Mouse (Mus musculus) megakaryocyte progenitor cell, adult 5-6 weeks (primary cell): ENCODE measurements around the gene Lactbl1. TPM values are rescaled to one million over a fixed set of nuclear protein-coding genes. Genes with fewer than 3 reads are reported as not detected.

ENCODE experiments used
- ATAC-seq: replicated peaks from 2 replicates; pipeline ENCODE4 v1.8.0; 2016; ENCODE audit warnings: mild to moderate bottlenecking, moderate TSS enrichment, inconsistent platforms; ENCODE audit not compliant: poor library complexity
- total RNA-seq, 2 experiments: library from RNA; stranded (forward) in 1 of 2; stranded (reverse) in 1 of 2; fragments of 157-497, 149-512 nt in 1 of 2; fragments of 200-1000 nt in 1 of 2; gene quantifications; 2 replicates each; pipeline versions ENCODE4 v1.2.3 to v1.2.4; 2015 to 2017

Lactbl1 gene
- 0.07 and 0.20 TPM in 2 replicates for total RNA-seq (2015)
- 0.03 and 0.08 TPM in 2 replicates for total RNA-seq (2017)

- no peak for ATAC-seq
Observed at GRCm38 (mm10) chr4:136622388-136622787, at the start of gene Lactbl1. Lactbl1 (plus strand) TSS chr4:136622621.

DNA sequence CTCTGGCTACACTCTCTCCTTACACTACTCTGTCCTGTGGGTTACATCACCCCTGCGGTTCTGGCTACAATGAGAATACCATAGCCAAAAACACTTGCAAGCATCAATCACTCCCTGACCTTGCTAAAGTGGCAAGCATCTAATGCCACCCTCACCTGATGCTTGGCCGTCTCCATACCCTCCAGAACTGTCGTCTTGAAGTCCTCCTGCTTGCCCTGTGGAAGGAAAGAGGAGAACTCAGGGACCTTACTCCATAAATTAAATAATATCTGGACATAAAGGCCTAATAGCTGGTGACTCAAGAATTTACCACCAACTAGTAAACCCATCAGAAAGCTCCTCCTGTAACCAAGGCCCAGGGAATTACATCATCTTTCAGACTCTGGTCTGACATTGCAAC is 40.5 kb upstream of the Lactbl1 start:
- ATAC-seq = no peak

DNA sequence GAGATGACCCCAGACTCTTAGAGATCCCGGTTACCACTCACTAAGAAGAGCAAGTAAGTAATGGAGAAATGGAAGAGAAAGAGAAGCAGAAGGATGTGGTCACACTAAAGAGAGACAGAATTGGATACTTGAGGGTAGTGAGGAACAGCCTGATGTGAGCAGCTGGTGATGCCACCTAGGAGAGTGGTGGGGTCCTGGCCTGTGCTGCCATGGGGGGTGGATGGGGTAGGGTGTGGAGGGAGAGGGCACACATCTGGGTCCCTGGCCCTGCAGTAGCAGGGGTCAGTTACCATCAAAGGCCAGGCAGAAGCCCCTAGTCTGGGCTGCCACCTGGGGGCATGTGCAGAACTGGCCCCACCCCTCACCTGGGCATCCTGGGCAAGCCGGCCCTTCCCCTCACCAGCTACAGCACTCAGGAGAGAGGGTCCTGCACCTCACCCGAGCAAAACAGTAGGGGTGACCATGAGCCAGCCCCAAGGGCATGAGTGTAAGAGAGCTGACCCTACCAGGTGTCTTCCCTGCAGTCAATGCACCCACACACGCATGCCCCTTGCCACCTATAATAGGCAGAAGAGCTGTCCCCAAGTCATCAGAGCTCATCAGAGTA is 35.1 kb upstream of the Lactbl1 start:
- ATAC-seq = 0 out of 2 replicates have a peak, but pooled peaks have one; percentile 17

- peak; percentile 83 for ATAC-seq
Observed at GRCm38 (mm10) chr4:136588003-136588402, 34.4 kb upstream of the Lactbl1 start.

DNA sequence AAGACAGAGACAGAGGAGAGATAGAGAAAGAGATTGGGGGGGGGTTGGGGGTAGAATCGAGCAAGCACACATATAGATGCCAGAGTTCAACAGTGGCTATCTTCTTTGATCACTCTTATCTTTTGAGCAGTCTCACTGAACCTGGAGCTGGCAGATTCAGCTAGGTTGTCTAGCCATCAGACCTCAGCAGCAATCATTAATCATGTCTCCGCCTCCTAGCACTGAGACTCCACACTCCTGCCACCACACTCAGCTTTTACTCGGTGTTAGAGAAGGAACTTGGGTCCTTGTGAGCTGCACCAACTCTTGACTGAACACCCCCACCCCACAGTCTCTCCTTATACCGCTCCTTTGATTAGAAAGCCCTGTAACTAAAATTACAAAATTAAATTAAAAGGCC is 30.3 kb upstream of the Lactbl1 start:
- ATAC-seq = no peak

GRCm38 (mm10) chr4:136594006-136594405 is 28.4 kb upstream of the Lactbl1 start:
- no peak for ATAC-seq

GRCm38 (mm10) chr4:136595221-136595620 is 27.2 kb upstream of the Lactbl1 start:
- ATAC-seq = no peak

DNA sequence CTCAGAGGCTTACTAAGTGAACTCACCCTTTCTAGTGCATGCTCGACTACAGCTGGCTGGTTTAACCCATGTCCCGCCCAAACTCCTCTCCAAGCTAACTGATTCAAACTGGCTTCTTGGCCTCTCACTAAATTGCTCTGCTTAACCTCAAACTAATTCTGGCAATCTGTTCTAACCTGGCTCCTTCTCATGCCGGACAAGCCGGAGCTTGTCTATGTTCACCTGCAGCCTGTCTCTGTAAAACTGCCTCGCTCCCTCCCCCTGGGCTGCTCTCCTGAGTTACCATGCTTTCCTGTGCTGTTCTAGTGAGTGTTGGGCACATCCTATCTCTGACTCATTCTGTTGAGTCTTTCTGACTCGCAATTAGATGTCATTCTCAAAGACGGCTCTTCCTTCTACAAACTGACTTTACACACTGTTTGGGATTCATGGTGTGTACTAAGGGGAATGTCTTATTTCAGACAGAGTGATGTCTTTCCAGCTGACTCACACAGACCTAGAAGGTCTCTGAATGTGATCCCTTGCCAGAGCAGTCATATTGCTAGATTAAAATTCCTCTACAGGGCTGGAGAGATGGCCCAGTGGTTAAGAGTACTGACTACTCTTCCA is 24.0 kb upstream of the Lactbl1 start:
- no peak for ATAC-seq

GRCm38 (mm10) chr4:136599869-136600268 is 22.6 kb upstream of the Lactbl1 start:
- no peak for ATAC-seq

DNA sequence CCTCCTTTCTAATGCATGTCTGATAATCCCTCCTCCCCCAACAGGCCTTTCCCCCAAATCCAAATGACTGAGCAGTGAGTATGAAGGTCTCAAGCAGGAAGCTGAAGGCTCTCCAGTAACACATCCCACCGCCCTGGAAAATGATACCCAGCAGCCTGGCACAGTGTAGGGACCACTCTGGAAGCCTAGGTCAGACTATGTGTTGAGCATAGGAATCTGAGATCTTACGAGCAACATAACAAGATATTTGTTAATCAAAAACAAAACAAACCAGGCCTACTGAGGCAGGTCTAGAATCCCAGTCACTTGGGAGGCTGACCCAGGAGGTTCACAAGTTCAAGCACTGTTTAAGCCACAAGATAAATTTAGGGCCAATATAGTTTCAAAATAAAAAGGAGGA is 21.9 kb upstream of the Lactbl1 start:
- no peak for ATAC-seq

- peak; percentile 32 for ATAC-seq
Observed at GRCm38 (mm10) chr4:136601476-136601875, 20.9 kb upstream of the Lactbl1 start.

DNA sequence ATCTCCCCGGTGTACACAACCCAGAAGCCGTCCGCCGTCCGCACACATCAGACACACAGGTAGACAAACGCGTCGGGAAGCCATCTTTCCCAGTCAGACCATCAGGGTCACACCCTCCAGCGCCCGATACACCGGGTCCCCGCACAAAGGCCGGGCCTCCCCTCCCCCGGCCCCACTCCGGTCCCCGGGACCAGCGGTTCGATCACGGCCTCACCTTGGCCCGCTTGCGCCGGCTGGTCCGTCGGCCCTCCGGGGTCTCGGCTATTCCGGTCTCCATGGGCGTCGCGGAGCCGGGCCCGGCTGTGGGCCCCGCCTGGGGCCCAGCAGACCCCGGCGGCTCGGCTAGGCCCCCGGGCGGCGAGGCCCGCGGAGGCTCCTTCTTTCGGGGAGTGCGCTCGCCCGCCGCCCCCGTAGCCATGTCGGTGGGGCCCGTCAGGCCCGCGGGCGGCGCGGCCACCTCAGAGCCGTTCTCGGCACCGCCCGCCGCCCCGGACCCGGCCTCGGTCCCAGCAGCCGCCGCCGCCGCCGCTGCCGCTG is 20.3 kb upstream of the Lactbl1 start:
- ATAC-seq = peak; percentile 39

DNA sequence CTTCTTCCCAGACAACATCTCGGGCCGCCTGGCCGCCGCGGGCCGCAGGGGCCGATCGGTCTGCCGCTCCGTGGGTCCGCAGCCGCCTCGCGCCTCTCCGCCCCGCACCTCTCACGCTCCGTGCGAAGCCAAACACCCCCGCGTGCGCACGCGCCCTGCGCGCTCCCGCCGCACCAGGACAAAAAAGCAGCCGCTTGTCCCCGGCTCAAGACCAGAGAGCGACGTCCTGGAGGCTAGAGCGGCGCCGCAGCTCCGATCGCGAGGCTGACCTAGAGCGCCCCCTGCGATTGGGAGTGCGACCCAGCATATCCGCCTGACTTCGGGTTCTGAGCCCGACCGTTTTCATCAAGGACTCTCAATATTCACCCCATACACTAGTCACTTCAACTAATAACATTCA is 19.9 kb upstream of the Lactbl1 start, which contains the start of gene Kdm1a:
Gene Kdm1a (minus strand): TSS at position 156 of the 400 bp plus-strand sequence.
- peak; percentile 97 for ATAC-seq

GRCm38 (mm10) chr4:136605756-136606485 is 16.5 kb upstream of the Lactbl1 start:
- no peak for ATAC-seq

DNA sequence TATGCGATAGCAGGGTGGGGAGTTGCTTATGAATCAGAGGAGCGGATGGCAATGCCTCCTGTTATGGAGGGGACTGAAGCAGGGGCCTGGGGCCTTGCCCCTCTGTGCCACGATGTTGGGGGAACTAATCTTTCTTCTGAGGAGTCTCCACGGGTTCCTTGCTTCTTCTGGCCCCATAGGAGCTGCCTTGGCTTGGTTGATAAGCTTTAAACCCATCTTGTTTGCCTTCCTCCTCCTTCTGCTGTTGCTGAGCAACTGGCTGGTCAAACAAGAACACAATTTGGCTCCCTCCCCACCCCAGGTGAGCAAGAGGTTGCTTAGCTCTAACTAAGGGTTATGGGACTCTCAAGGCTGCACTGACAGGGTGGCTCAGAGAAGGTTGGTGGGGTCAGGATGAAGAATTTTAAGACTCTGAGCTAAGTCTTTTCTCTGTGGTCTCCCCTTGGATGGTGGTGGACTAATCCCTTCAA is 12.0 kb upstream of the Lactbl1 start, which contains the start of gene Tex46:
Gene Tex46 (plus strand): TSS at position 51 of the 470 bp plus-strand sequence.
- ATAC-seq = no peak

DNA sequence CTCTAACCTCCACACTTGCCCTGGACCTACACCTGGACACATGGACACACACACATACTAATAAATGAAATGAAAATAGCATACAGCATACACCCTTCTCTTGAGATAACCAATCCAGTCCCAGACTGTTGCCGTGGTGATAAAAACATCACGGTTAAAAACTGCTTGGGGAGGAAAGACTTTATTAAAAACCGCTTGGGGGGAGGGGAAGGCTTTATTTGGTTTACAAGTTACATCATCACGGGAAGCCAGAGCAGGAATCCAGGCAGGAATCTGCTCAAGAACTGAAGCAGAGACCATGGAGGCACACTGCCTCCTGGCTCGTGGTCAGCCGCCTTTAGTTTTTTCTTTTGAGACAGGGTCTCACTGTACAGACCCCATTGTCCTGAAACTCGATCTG is 8.8 kb upstream of the Lactbl1 start:
- ATAC-seq = no peak

- ATAC-seq = peak; percentile 77
Observed at GRCm38 (mm10) chr4:136621336-136621735, 1.1 kb upstream of the Lactbl1 start.

DNA sequence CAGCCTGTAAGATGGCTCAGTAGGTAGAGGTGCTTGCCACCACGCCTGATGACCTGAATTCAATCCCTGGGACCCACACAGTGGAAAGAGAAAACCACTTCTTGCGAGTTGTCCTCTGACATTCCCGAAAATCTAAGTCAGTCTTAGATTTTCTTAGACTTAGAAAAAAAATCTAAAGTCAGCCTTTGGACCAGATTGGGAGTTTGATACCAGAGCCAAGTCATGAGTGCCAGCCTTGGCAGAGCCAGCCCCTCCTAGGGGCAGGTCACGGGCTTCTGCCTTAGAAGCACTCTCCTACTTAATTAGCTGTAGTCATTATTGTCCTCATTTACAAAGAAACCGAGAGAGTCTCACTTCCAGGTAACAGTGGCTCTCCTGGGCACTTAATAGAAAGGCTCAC is 465 bp upstream of the Lactbl1 start:
- ATAC-seq = no peak

GRCm38 (mm10) chr4:136626590-136626989 is 4.2 kb downstream of the Lactbl1 start:
- peak; percentile 44 for ATAC-seq

GRCm38 (mm10) chr4:136631237-136631994 is 9.0 kb downstream of the Lactbl1 start:
- ATAC-seq = no peak

DNA sequence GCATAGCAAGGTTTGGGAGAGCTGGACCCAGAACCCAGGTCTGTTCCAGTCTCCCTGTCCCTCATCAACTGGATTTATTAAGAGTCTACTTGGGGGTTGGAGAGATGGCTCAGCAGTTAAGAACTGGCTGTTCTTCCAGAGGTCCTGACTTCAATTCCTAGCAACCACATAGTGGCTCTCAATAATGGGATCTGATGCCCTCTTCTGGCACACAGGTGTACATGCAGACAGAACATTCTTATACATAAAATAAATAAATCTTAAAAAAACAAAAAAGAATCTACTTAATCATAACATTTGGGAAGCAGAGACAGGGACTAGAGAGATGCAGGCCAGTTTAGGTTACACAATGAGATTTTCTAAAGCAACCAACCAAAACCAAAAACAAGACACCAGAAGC is 13.6 kb downstream of the Lactbl1 start:
- no peak for ATAC-seq
